Mouse (Mus musculus): Measurements from ENCODE around the gene Nucks1. TPM values are rescaled to one million over a fixed set of nuclear protein-coding genes. Genes with fewer than 3 reads are reported as not detected.

The Nucks1 gene
- polyA plus RNA-seq, 1 experiment from 2014 or later = 94.6 TPM

DNA sequence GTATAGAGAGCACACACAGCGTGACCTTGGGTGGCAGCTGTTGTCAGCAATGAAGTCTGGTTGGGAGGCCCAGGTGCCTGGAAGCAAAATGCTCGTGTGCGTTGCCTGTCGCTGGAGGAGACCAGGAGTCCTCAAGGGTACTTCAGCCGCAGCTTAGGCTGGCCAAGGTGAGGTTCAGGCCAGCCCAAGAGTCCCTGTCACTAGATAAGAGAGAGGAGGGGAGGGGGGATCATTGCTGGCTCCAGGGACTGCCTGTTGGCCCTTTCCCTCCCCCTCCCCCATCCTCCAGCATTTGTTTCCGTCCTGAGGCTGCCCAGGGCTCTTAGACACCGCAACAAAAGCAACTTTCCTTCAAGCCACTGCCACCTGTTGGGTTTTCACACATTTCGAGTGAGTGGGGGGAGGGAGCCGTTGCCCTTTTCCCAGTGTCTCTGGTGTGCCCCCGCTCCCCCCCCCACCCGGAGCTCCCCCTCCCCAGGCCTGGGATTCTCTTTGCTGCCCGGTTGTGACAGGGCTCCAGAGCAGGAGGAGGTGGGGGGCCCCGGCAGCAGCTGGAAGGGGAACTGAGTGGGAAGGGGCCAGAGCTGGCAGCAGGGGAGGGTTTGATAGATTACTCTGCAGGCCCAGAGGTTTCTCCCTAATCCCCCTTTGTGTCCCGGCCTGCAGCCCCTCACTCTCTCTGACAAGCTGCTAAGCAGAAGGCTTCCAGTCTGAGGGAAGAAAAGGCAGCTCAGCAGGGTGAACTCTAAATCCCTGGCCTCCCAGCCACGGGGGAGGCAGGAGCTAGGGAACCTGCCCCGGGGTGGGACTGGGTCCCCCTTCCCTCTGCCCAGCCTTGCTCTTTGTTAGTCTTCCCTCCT is 60.6 kb downstream of the Nucks1 start:
- Histone ChIP-seq H3K4me3 (no peak overlapping the region), H3K4me2 (replicated peaks) (peak overlapping the region; percentile 40), H3K27ac (peak overlapping the region; percentile 44; the same call in 1 of the 2 replicates), H3K4me1 (peaks cover 47% of the 10 kb centered on the region), H3K9ac (peak overlapping the region; percentile 26; the same call in 1 of the 2 replicates), H3K27me3 (peaks cover 14% of the 10 kb centered on the region), H3K9me3 (no peaks in the 10 kb centered on the region), H3K36me3 (no peaks in the 10 kb centered on the region)
- WGBS = 11% methylated on average over 15 of the region's 16 CpGs
- peak; percentile 62 for ATAC-seq (ENCODE audit: low FRiP score, low read depth)

DNA sequence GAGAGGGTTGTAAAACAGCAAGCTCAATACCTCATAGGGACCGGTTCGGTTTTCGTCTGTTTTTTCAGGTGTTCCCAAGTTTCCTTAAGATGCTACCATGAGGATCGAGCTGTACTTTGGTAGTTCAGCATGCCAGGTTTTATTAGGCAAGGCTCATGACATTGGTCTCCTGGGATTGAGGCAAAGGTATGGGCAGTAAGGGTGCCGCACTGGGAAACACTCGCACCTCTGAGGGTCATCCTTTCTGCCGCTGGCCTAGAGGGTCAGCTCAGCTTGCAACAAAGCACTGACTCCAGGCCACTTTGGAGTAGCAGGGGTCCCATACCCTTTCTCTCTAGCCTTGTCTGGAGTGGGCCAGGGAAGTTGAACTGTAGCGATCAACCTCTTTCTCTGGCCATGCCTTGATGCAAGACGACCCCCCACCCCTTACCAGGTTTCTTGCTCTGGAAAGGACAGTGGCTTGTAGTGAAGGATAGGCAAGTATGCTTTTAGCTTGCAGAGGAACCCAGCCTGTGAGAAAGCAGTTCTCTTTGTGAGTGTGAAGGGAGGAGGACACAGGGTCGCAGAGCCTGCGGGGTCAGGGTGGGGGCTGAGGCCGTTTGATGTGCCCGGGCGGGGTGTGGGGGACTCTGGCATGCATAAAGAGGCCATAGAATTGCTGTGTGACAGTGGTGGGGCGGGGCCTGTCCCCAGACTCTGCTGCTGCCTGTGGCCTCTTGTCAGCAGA is 61.6 kb downstream of the Nucks1 start:
- peaks cover 6% of the 10 kb centered on the region; the same call in 1 of the 2 replicates for H3K27me3 ChIP-seq
- H3K4me1 ChIP-seq = peaks cover 47% of the 10 kb centered on the region
- no peak overlapping the region for H3K9ac ChIP-seq
- H3K9me3 ChIP-seq = no peaks in the 10 kb centered on the region
- no peak overlapping the region for H3K4me3 ChIP-seq
- peak; percentile 44; the same call in 1 of the 2 replicates for ATAC-seq (ENCODE audit: low FRiP score, low read depth)
- WGBS = 21% methylated on average over 15 of the region's 15 CpGs
- no peaks in the 10 kb centered on the region for H3K36me3 ChIP-seq
- 0 out of 2 replicates have a peak overlapping the region, but pooled peaks have one; percentile 0 for H3K4me2 ChIP-seq (replicated peaks)
- peak overlapping the region; percentile 44; the same call in 1 of the 2 replicates for H3K27ac ChIP-seq

DNA sequence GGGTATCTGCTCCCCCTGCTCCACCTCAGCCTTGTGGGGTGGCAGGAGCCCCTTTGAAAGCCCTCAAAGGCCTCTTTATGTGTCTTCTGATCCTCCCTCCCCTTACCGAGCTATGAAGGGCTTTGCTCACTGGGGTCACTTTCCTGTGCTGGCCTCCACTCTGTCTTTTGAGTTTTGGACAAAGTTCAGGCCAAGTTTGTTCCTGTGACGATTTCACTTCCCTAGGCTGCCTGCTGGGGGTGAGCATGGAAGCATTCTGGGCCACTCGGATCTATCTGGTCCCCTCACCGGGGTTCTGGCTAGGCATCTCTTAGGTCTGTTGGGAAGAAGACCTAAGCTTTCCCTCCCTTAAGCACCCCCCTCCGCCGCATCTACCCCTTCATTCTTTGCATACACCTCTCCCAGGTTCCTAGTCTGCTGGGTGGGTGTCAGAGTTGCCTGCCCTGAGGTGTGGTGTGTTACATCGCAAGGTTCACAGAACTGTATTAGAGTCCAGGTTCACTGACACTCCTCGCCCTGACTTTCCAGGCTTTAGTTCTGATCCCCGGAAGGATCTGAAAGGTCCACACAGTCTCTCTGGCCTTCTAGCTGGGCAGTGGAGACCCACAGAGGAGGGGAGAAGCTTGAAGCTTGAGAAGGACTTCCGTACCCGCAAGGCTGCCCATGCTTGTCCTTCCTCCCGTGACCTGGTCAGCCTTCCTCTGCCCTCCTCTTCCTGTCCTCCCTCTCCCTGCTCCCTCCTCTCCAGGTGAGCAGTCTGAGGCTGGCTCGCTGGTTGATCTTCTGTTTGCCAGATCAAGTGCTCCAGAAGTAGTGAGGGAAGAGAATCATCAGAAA is 62.4 kb downstream of the Nucks1 start:
- no peak overlapping the region for H3K9ac ChIP-seq

DNA sequence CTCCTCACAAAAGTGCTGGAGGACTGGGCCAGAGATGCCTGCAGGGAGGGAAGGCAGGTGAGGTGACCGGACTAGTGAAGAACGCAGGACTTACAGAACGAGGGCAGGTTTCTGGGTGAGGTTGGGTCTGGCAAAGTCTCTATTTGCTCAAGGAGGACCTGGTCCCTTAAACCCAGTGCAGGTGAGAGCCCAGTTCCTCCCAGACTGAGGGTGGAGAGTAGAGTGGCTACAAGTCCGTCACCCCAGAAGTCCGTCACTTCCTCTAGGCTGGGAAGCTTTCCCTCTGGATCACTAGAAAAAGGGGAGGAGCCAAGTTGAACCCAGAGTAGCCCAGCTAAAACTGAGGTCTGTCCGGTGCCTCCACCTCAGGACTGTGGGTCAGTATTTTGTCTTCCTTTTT is 63.7 kb downstream of the Nucks1 start:
- Histone ChIP-seq H3K9me3 (no peaks in the 10 kb centered on the region), H3K27me3 (0 out of 2 replicates have a peak, but pooled peaks cover 3% of the 10 kb centered on the region), H3K36me3 (no peaks in the 10 kb centered on the region), H3K9ac (no peak overlapping the region), H3K4me2 (replicated peaks) (no peak overlapping the region), H3K4me1 (peaks cover 35% of the 10 kb centered on the region), H3K4me3 (no peak overlapping the region), H3K27ac (no peak overlapping the region)
- WGBS = 80% methylated on average over 6 of the region's 6 CpGs
- ATAC-seq (ENCODE audit: low FRiP score, low read depth) = no peak

More for the DNA sequence above, 62.4 kb downstream of the Nucks1 start:
- peaks cover 40% of the 10 kb centered on the region for H3K4me1 ChIP-seq
- 29% methylated on average over 13 of the region's 13 CpGs for WGBS
- no peak overlapping the region for H3K4me3 ChIP-seq
- no peaks in the 10 kb centered on the region for H3K36me3 ChIP-seq
- ATAC-seq (ENCODE audit: low FRiP score, low read depth) = no peak
- H3K27me3 ChIP-seq = 0 out of 2 replicates have a peak, but pooled peaks cover 3% of the 10 kb centered on the region
- no peaks in the 10 kb centered on the region for H3K9me3 ChIP-seq
- 0 out of 2 replicates have a peak overlapping the region, but pooled peaks have one; percentile 0 for H3K4me2 ChIP-seq (replicated peaks)
- H3K27ac ChIP-seq = no peak overlapping the region

DNA sequence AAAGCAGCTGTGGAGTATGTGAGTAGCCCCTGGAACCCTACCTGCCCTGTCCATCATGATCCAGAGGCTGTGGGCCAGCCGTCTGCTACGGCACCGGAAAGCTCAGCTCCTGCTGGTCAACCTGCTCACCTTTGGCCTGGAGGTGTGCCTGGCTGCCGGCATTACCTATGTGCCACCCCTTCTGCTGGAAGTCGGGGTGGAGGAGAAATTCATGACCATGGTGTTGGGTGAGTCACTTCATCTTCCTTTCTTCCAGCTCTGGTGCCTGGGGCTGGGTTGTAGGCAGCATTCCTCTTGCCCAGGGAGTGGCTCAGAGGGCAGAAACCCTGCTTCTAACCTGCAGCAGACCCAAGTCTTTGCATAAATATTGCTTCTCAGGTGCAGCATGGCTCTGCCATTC is 66.6 kb downstream of the Nucks1 start:
- WGBS = 76% methylated on average over 5 of the region's 5 CpGs
- ATAC-seq (ENCODE audit: low FRiP score, low read depth) = no peak
- Histone ChIP-seq H3K4me2 (replicated peaks) (no peak overlapping the region), H3K27me3 (0 out of 2 replicates have a peak, but pooled peaks cover 3% of the 10 kb centered on the region), H3K9me3 (no peaks in the 10 kb centered on the region), H3K36me3 (no peaks in the 10 kb centered on the region), H3K9ac (no peak overlapping the region), H3K27ac (no peak overlapping the region), H3K4me1 (peaks cover 12% of the 10 kb centered on the region), H3K4me3 (no peak overlapping the region)

DNA sequence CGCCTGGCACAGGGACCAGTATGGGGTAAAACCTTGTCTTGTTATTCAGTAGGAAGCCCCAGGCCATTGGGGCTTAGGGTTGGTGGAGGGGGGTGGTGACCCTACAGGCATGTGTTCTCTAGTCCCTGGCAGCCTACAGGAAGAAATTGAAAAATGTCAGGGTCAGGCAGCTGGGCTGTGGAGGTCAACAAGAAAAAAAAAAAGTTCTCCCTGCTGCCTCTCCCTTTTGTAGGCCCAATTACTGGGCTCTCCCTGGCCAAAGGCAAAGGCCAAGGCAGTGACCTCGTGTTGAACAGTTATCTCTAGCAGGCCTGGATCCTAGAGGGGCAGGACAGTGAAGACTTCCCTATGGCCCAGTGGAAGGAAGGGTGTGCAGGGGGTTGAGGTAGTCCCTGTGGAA is 70.1 kb downstream of the Nucks1 start:
- WGBS = 28% methylated on average over 2 of the region's 2 CpGs
- H3K9me3 ChIP-seq = no peaks in the 10 kb centered on the region

DNA sequence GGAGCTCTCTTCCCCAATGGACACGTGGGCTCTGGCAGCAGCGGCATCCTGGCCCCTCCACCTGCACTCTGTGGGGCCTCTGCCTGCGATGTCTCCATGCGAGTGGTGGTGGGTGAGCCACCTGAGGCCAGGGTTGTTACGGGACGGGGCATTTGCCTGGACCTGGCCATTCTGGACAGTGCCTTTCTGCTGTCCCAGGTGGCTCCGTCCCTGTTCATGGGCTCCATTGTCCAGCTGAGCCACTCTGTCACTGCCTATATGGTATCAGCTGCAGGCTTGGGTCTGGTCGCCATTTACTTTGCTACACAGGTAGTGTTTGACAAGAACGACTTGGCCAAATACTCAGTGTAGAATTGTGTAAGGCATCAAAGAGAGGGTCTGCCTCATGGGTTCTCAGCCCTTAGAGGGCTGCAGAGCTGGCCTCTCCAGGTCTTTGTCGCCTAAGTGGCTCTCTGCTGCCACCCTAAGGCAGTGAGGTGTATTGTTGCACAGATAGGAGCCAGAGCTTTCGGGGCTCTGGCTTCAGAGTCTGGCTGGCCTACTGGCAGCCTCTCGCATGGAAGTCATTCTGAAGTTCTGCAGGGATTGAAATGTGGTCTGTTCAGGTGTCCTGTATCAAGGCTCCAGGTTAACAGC is 71.2 kb downstream of the Nucks1 start:
- 53% methylated on average over 12 of the region's 12 CpGs for WGBS
- Histone ChIP-seq H3K4me3 (no peak overlapping the region), H3K36me3 (no peaks in the 10 kb centered on the region), H3K9ac (no peak overlapping the region), H3K4me1 (no peaks in the 10 kb centered on the region), H3K27ac (no peak overlapping the region), H3K4me2 (replicated peaks) (no peak overlapping the region), H3K27me3 (0 out of 2 replicates have a peak, but pooled peaks cover 3% of the 10 kb centered on the region), H3K9me3 (no peaks in the 10 kb centered on the region)
- ATAC-seq (ENCODE audit: low FRiP score, low read depth) = 0 out of 2 replicates have a peak, but pooled peaks have one; percentile 65

More for the DNA sequence above, 70.1 kb downstream of the Nucks1 start:
- H3K4me1 ChIP-seq = no peaks in the 10 kb centered on the region
- H3K4me2 ChIP-seq (replicated peaks) = no peak overlapping the region
- no peak for ATAC-seq (ENCODE audit: low FRiP score, low read depth)
- H3K27me3 ChIP-seq = 0 out of 2 replicates have a peak, but pooled peaks cover 3% of the 10 kb centered on the region
- H3K9ac ChIP-seq = 0 out of 2 replicates have a peak overlapping the region, but pooled peaks have one; percentile 14
- H3K36me3 ChIP-seq = no peaks in the 10 kb centered on the region
- no peak overlapping the region for H3K27ac ChIP-seq
- H3K4me3 ChIP-seq = no peak overlapping the region

DNA sequence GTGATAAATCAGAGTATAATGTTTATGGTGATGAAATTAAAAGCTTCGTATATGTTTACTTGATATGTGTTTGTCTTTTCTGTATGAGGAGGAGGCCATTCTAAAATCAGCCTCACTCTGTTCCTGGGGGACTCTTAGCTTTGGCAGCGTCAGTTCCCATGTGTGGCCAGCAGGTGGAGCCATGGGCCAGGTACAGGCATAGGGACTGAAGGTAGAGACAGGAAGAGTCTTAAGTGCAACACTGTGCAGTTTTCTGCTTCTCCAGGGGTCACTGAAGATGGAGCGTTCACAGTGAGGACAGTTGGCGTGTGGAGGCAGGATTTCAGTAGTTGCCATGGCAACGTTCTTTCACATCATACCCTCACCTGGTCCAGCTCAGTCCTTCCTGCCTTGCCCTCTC is 72.6 kb downstream of the Nucks1 start:
- Histone ChIP-seq H3K36me3 (no peaks in the 10 kb centered on the region), H3K4me2 (replicated peaks) (no peak overlapping the region), H3K9ac (no peak overlapping the region), H3K4me1 (no peaks in the 10 kb centered on the region), H3K27ac (no peak overlapping the region), H3K4me3 (no peak overlapping the region), H3K27me3 (no peaks in the 10 kb centered on the region), H3K9me3 (no peaks in the 10 kb centered on the region)
- no peak; the same call in 1 of the 2 replicates for ATAC-seq (ENCODE audit: low FRiP score, low read depth)
- 17% methylated on average over 5 of the region's 5 CpGs for WGBS

DNA sequence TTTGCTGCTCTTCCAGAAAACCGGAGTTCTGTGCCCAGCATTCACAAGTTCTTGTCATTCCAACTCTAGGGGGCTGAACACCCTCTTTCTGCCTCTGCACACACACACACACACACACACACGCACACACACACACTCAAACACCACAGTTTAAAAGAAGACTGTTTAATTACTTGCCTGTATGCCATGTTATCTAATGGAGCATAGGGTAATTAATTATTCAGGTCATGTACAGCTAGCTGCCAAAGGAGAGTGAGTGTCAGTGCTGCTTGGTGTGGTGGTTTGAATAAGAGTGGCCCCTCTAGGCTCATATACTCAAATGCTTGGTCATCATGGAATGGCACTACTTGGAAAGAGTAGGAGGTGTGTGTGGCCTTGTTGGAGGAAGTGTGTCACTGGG is 73.5 kb downstream of the Nucks1 start:
- no peak overlapping the region for H3K4me3 ChIP-seq
- no peak for ATAC-seq (ENCODE audit: low FRiP score, low read depth)
- WGBS = 79% methylated on average over 2 of the region's 2 CpGs
- H3K27ac ChIP-seq = no peak overlapping the region
- H3K9me3 ChIP-seq = no peaks in the 10 kb centered on the region
- H3K36me3 ChIP-seq = no peaks in the 10 kb centered on the region
- H3K4me1 ChIP-seq = no peaks in the 10 kb centered on the region
- H3K9ac ChIP-seq = no peak overlapping the region
- H3K4me2 ChIP-seq (replicated peaks) = no peak overlapping the region
- no peaks in the 10 kb centered on the region for H3K27me3 ChIP-seq

All from limb, embryonic 13.5 days (tissue).